Mouse (Mus musculus): Measurements from ENCODE around the gene Cdk5rap3.

- no peak for TF ChIP-seq TAL1 (conservative IDR thresholded peaks at IDR 0.05; ENCODE audit: low read depth, low read length)
- no peak for TF ChIP-seq POLR2AphosphoS5 (IDR thresholded peaks at IDR 0.05; ENCODE audit: insufficient replicate concordance, low read depth, low read length)
- TF ChIP-seq CTCF (IDR thresholded peaks at IDR 0.05; ENCODE audit: low read depth, low read length) = no peak
- TF ChIP-seq GATA1 (IDR thresholded peaks at IDR 0.05; ENCODE audit: borderline replicate concordance, low read length) = no peak
Measured at GRCm38 (mm10) chr11:96873601-96874140, 42.6 kb downstream of the Cdk5rap3 start.
